ENCODE assay signal across 26 mouse cellular contexts in the genomic region with DNA sequence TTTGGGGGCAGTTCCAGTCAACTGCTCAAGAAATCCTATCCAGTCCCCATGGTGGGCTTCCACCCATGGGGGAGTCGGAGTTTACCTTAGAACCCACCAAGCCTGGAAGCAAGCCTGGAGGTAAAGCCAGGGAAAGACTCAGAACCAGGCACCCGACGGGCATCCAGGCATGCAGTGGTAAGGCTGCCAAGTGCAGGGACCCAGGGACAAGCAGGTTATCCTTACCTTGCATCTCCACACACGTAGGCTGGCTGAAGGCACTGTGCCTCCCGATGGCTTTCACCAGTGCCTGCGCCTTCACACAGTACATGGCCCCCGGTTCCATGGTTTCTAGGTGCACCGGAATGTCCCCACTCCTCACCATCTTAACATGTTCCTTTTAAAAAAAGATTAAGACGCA. TPM values are rescaled to one million over a fixed set of nuclear protein-coding genes. Genes with fewer than 3 reads are reported as not detected.
DNase-seq lines count a peak whose midpoint lies in the region; ATAC-seq and TF ChIP-seq lines count a peak whose summit lies in the region.
"Had no signal": no experiment of that assay in that cellular context is flagged by ENCODE, and none has a peak within 500 bp of the region (broad histone marks: within the 10 kb centered on the region; RNA-seq: fewer than 3 reads in every experiment).

No protein-coding gene starts in this region.

- no peak for TF ChIP-seq CTCF in gastrocnemius, adult 2 months (IDR thresholded peaks at IDR 0.05)

- ATAC-seq in intestine, embryonic 16.5 days, result no peak
- ATAC-seq: forebrain, embryonic 15.5 days; midbrain, embryonic 15.5 days; Patski had no signal

- no peak overlapping the region for H3K4me3 ChIP-seq in gastrocnemius, adult 2 months
- no peak overlapping the region for H3K4me3 ChIP-seq in intestine, embryonic 16.5 days (ENCODE audit: low read length)
- H3K4me3 ChIP-seq: forebrain, embryonic 15.5 days; heart, embryonic 12.5 days; kidney, embryonic 15.5 days; liver, embryonic 15.5 days; midbrain, embryonic 10.5 days; midbrain, embryonic 15.5 days; neural tube, embryonic 15.5 days had no signal

- H3K9me3 ChIP-seq in intestine, embryonic 16.5 days (ENCODE audit: control insufficient read depth, low read length), result no peaks in the 10 kb centered on the region
- H3K9me3 ChIP-seq: forebrain, embryonic 15.5 days; heart, embryonic 12.5 days; kidney, embryonic 15.5 days; liver, embryonic 15.5 days; midbrain, embryonic 10.5 days; midbrain, embryonic 15.5 days; neural tube, embryonic 15.5 days had no signal

- peaks cover 7% of the 10 kb centered on the region; the same call in 1 of the 2 replicates for H3K4me1 ChIP-seq in intestine, embryonic 16.5 days (ENCODE audit: control insufficient read depth, insufficient read depth, low read length)
- H3K4me1 ChIP-seq: liver, embryonic 15.5 days; midbrain, embryonic 10.5 days; midbrain, embryonic 15.5 days had no signal

- no peaks in the 10 kb centered on the region for H3K27me3 ChIP-seq in intestine, embryonic 16.5 days (replicated peaks; ENCODE audit: control insufficient read depth, insufficient read depth, low read length)
- H3K27me3 ChIP-seq: forebrain, embryonic 15.5 days; heart, embryonic 12.5 days; kidney, embryonic 15.5 days; liver, embryonic 15.5 days; midbrain, embryonic 15.5 days; neural tube, embryonic 15.5 days; Patski had no signal

- WGBS in intestine, embryonic 16.5 days, result 93% methylated on average over 9 of the region's 9 CpGs

- no peak for DNase-seq in gastrocnemius, adult 2 months
- DNase-seq in gastrocnemius, postnatal 4 days (ENCODE audit: low spot score in 2 of 2), result no peak
- peak; percentile 79 for DNase-seq in cerebellum, adult 11 months
- peak; percentile 79 for DNase-seq in cerebellum, adult 8-10 months
- peak; percentile 85 to 86 for DNase-seq in cerebellum, postnatal 25 days
- DNase-seq in urinary bladder, adult 2 months (ENCODE audit: low spot score), result no peak
- no peak for DNase-seq in left cerebral cortex, postnatal 25 days (ENCODE audit: low spot score in 2 of 2)
- DNase-seq: adrenal gland, postnatal 10 days; heart, postnatal 4 days; kidney, adult 18-20 months; kidney, postnatal 25 days; liver; lung, embryonic 14.5 days; lung, postnatal 14 days; retina, postnatal 1 day; right cerebral cortex, postnatal 14 days had no signal

- intact Hi-C loops in gastrocnemius, adult 2 months (cut with DNase I), result no loop called here
- intact Hi-C loops in left cerebral cortex, postnatal 25 days (cut with DNase I), result no loop called here

- H3K9ac ChIP-seq in intestine, embryonic 16.5 days (ENCODE audit: low read depth, low read length), result no peak overlapping the region
- H3K9ac ChIP-seq: forebrain, embryonic 15.5 days; heart, embryonic 12.5 days; hindbrain, embryonic 14.5 days; kidney, embryonic 15.5 days; liver, embryonic 15.5 days; lung, embryonic 14.5 days; midbrain, embryonic 15.5 days; neural tube, embryonic 15.5 days had no signal

- no peak overlapping the region for H3K4me2 ChIP-seq in intestine, embryonic 16.5 days (ENCODE audit: low read depth, low read length)
- H3K4me2 ChIP-seq: forebrain, embryonic 15.5 days; heart, embryonic 12.5 days; hindbrain, embryonic 14.5 days; kidney, embryonic 15.5 days; liver, embryonic 15.5 days; lung, embryonic 14.5 days; midbrain, embryonic 15.5 days; neural tube, embryonic 15.5 days had no signal

- H3K27ac ChIP-seq in gastrocnemius, adult 2 months, result peak overlapping the region; percentile 84
- H3K27ac ChIP-seq in intestine, embryonic 16.5 days (ENCODE audit: low read length), result no peak overlapping the region
- H3K27ac ChIP-seq: forebrain, embryonic 15.5 days; hindbrain, embryonic 14.5 days; kidney, embryonic 15.5 days; liver, embryonic 15.5 days; midbrain, embryonic 10.5 days; midbrain, embryonic 15.5 days; neural tube, embryonic 15.5 days had no signal

- no peaks in the 10 kb centered on the region for H3K36me3 ChIP-seq in intestine, embryonic 16.5 days (ENCODE audit: control insufficient read depth, insufficient read depth, low read length)
- H3K36me3 ChIP-seq: forebrain, embryonic 15.5 days; kidney, embryonic 15.5 days; liver, embryonic 15.5 days; midbrain, embryonic 15.5 days; neural tube, embryonic 15.5 days had no signal

RNA-seq across cellular contexts. Expression of gene Il20rb, which starts 20.6 kb away (rescaled TPM):
- 1 to 10 TPM; 1.3 to 1.9 TPM for total RNA-seq in gastrocnemius, adult 2 months (2021)
- total RNA-seq in gastrocnemius, postnatal 4 days (2021), result 1 to 10 TPM; 4.8 to 5.4 TPM
- 3.7 and 4.3 TPM in 2 replicates for polyA plus RNA-seq in urinary bladder, adult 2 months (2012; rRNA removed)
- 0.98 and 1.1 TPM in 2 replicates for polyA plus RNA-seq in intestine, embryonic 16.5 days (2015; fragmentation: Nextera tagmentation; extraction: Ambion mirVana)
- total RNA-seq in left cerebral cortex, postnatal 25 days (2021), result under 1 TPM; 0.18 to 0.28 TPM

Comparison
In these comparisons a context has a peak if more than half of its experiments do, and no peak if none do; other contexts are left out.
1. DNase-seq: peak in cerebellum, adult 11 months (single experiment), cerebellum, adult 8-10 months (single experiment) and cerebellum, postnatal 25 days (2 of 2); none in gastrocnemius, adult 2 months (single experiment), gastrocnemius, postnatal 4 days (0 of 2), urinary bladder, adult 2 months (single experiment) and left cerebral cortex, postnatal 25 days (0 of 2).